Comparison of ENCODE assay signal across 31 mouse cellular contexts in genomic region chr9:84090316-84091063, GRCm38 (mm10).
DNase-seq lines count a peak whose midpoint lies in the region; ATAC-seq and TF ChIP-seq lines count a peak whose summit lies in the region.
"Had no signal": no experiment of that assay in that cellular context is flagged by ENCODE, and none has a peak within 500 bp of the region (broad histone marks: within the 10 kb centered on the region; RNA-seq: fewer than 3 reads in every experiment).

No protein-coding gene starts in this region.

- 68% methylated on average over 9 of the region's 9 CpGs for WGBS in stomach, embryonic 15.5 days
- 74% methylated on average over 9 of the region's 9 CpGs for WGBS in stomach, postnatal 0 days
- WGBS in liver, embryonic 11.5 days: 40% methylated on average over 9 of the region's 9 CpGs
- WGBS in liver, embryonic 16.5 days (ENCODE audit: insufficient replicate concordance): 30% methylated on average over 9 of the region's 9 CpGs
- 87% methylated on average over 9 of the region's 9 CpGs for WGBS in forebrain, embryonic 14.5 days
- 49% methylated on average over 9 of the region's 9 CpGs for WGBS in heart, embryonic 10.5 days
- 80% methylated on average over 9 of the region's 9 CpGs for WGBS in midbrain, embryonic 16.5 days
- 87% methylated on average over 9 of the region's 9 CpGs for WGBS in forebrain, embryonic 15.5 days

- no peaks in the 10 kb centered on the region for H3K27me3 ChIP-seq in stomach, embryonic 15.5 days (replicated peaks)
- H3K27me3 ChIP-seq in stomach, postnatal 0 days (ENCODE audit: control insufficient read depth, insufficient read depth, low read length): no peaks in the 10 kb centered on the region
- H3K27me3 ChIP-seq in liver, embryonic 11.5 days (replicated peaks; ENCODE audit: control insufficient read depth, insufficient read depth, low read length): no peaks in the 10 kb centered on the region
- H3K27me3 ChIP-seq in liver, embryonic 16.5 days (ENCODE audit: control insufficient read depth, insufficient read depth, low read depth, low read length): no peaks in the 10 kb centered on the region
- no peaks in the 10 kb centered on the region for H3K27me3 ChIP-seq in forebrain, embryonic 14.5 days (replicated peaks; ENCODE audit: control insufficient read depth, insufficient read depth, low read length)
- no peaks in the 10 kb centered on the region for H3K27me3 ChIP-seq in heart, embryonic 10.5 days (ENCODE audit: insufficient read depth, poor library complexity, severe bottlenecking)
- no peaks in the 10 kb centered on the region for H3K27me3 ChIP-seq in midbrain, embryonic 16.5 days (ENCODE audit: control insufficient read depth, insufficient read depth, low read depth, low read length)
- H3K27me3 ChIP-seq in forebrain, embryonic 15.5 days: no peaks in the 10 kb centered on the region
- H3K27me3 ChIP-seq: CH12.LX; hindbrain, embryonic 13.5 days; neural tube, embryonic 12.5 days; Patski had no signal

- no peak for DNase-seq in stomach, postnatal 0 days (ENCODE audit: low spot score)
- DNase-seq in liver, embryonic 11.5 days (ENCODE audit: low spot score): no peak
- DNase-seq in forebrain, embryonic 14.5 days (ENCODE audit: low spot score): no peak
- no peak for DNase-seq in heart, embryonic 10.5 days (ENCODE audit: low spot score)
- DNase-seq: adrenal gland, postnatal 10 days; cerebellum, adult 11-12 months; cerebellum, postnatal 14 days; forebrain, postnatal 0 days; gastrocnemius, postnatal 10 days; heart, postnatal 4 days; kidney, adult 8-10 months; kidney, postnatal 4 days; layer of hippocampus, postnatal 36 days; left cerebral cortex, postnatal 4 days; lung, embryonic 14.5 days; lung, postnatal 14 days; thymus, postnatal 14 days had no signal

- no peak overlapping the region for H3K4me2 ChIP-seq in stomach, embryonic 15.5 days
- H3K4me2 ChIP-seq in stomach, postnatal 0 days (replicated peaks; ENCODE audit: low read depth): no peak overlapping the region
- peak overlapping the region; percentile 32 for H3K4me2 ChIP-seq in liver, embryonic 11.5 days
- peak overlapping the region; percentile 37 for H3K4me2 ChIP-seq in liver, embryonic 16.5 days (ENCODE audit: low read depth, low read length)
- no peak overlapping the region for H3K4me2 ChIP-seq in forebrain, embryonic 14.5 days (ENCODE audit: low read length)
- H3K4me2 ChIP-seq in midbrain, embryonic 16.5 days (ENCODE audit: low read length): no peak overlapping the region
- no peak overlapping the region for H3K4me2 ChIP-seq in forebrain, embryonic 15.5 days (replicated peaks)
- H3K4me2 ChIP-seq: heart, embryonic 11.5 days; hindbrain, embryonic 13.5 days; lung, embryonic 14.5 days; midbrain, embryonic 11.5 days; neural tube, embryonic 12.5 days had no signal

- no peak overlapping the region for H3K4me3 ChIP-seq in stomach, embryonic 15.5 days (replicated peaks)
- no peak overlapping the region for H3K4me3 ChIP-seq in stomach, postnatal 0 days (ENCODE audit: low read depth, low read length)
- H3K4me3 ChIP-seq in liver, embryonic 11.5 days (ENCODE audit: low read depth, low read length): no peak overlapping the region
- H3K4me3 ChIP-seq in liver, embryonic 16.5 days (ENCODE audit: low read depth, low read length): no peak overlapping the region
- H3K4me3 ChIP-seq in forebrain, embryonic 14.5 days (ENCODE audit: low read depth, low read length): no peak overlapping the region
- H3K4me3 ChIP-seq in heart, embryonic 10.5 days: no peak overlapping the region
- no peak overlapping the region for H3K4me3 ChIP-seq in midbrain, embryonic 16.5 days (ENCODE audit: low read depth, low read length)
- H3K4me3 ChIP-seq in forebrain, embryonic 15.5 days: no peak overlapping the region
- H3K4me3 ChIP-seq: forebrain, embryonic 10.5 days; hindbrain, embryonic 13.5 days; myocyte; neural tube, embryonic 12.5 days had no signal

- no peaks in the 10 kb centered on the region for H3K9me3 ChIP-seq in stomach, embryonic 15.5 days
- no peaks in the 10 kb centered on the region for H3K9me3 ChIP-seq in stomach, postnatal 0 days (ENCODE audit: control insufficient read depth, low read length)
- no peaks in the 10 kb centered on the region for H3K9me3 ChIP-seq in liver, embryonic 11.5 days (ENCODE audit: control insufficient read depth, low read length)
- H3K9me3 ChIP-seq in liver, embryonic 16.5 days (replicated peaks; ENCODE audit: control insufficient read depth, low read length): no peaks in the 10 kb centered on the region
- H3K9me3 ChIP-seq in forebrain, embryonic 14.5 days (replicated peaks; ENCODE audit: control insufficient read depth, low read length): no peaks in the 10 kb centered on the region
- no peaks in the 10 kb centered on the region for H3K9me3 ChIP-seq in heart, embryonic 10.5 days
- no peaks in the 10 kb centered on the region for H3K9me3 ChIP-seq in midbrain, embryonic 16.5 days (replicated peaks; ENCODE audit: control insufficient read depth, low read length, poor library complexity, severe bottlenecking)
- no peaks in the 10 kb centered on the region for H3K9me3 ChIP-seq in forebrain, embryonic 15.5 days
- H3K9me3 ChIP-seq: forebrain, embryonic 10.5 days; hindbrain, embryonic 13.5 days; neural tube, embryonic 12.5 days had no signal

- TF ChIP-seq EP300 in stomach, postnatal 0 days (optimal IDR thresholded peaks at IDR 0.05): no peak

- TF ChIP-seq CTCF in stomach, postnatal 0 days (IDR thresholded peaks at IDR 0.05; ENCODE audit: low read depth): no peak

- no peak overlapping the region for H3K27ac ChIP-seq in stomach, embryonic 15.5 days
- no peak overlapping the region for H3K27ac ChIP-seq in stomach, postnatal 0 days (replicated peaks)
- H3K27ac ChIP-seq in liver, embryonic 11.5 days (ENCODE audit: low read depth, low read length): no peak overlapping the region
- H3K27ac ChIP-seq in liver, embryonic 16.5 days (ENCODE audit: low read length): no peak overlapping the region
- no peak overlapping the region for H3K27ac ChIP-seq in forebrain, embryonic 14.5 days (ENCODE audit: low read depth, low read length)
- no peak overlapping the region for H3K27ac ChIP-seq in heart, embryonic 10.5 days
- no peak overlapping the region for H3K27ac ChIP-seq in midbrain, embryonic 16.5 days (ENCODE audit: low read length)
- no peak overlapping the region for H3K27ac ChIP-seq in forebrain, embryonic 15.5 days (replicated peaks)
- H3K27ac ChIP-seq: forebrain, embryonic 10.5 days; hindbrain, embryonic 13.5 days; kidney, postnatal 0 days; neural tube, embryonic 12.5 days had no signal

- H3K4me1 ChIP-seq in stomach, embryonic 15.5 days: no peaks in the 10 kb centered on the region
- H3K4me1 ChIP-seq in stomach, postnatal 0 days (replicated peaks; ENCODE audit: control insufficient read depth, insufficient read depth): no peaks in the 10 kb centered on the region
- peaks cover 11% of the 10 kb centered on the region for H3K4me1 ChIP-seq in liver, embryonic 11.5 days (replicated peaks; ENCODE audit: control insufficient read depth, insufficient read depth, low read length)
- peaks cover 8% of the 10 kb centered on the region for H3K4me1 ChIP-seq in liver, embryonic 16.5 days (ENCODE audit: control insufficient read depth, low read depth, low read length)
- no peaks in the 10 kb centered on the region for H3K4me1 ChIP-seq in forebrain, embryonic 14.5 days (ENCODE audit: control insufficient read depth, insufficient read depth, low read length)
- no peaks in the 10 kb centered on the region for H3K4me1 ChIP-seq in heart, embryonic 10.5 days
- H3K4me1 ChIP-seq in midbrain, embryonic 16.5 days (ENCODE audit: control insufficient read depth, insufficient read depth, low read length): no peaks in the 10 kb centered on the region
- no peaks in the 10 kb centered on the region for H3K4me1 ChIP-seq in forebrain, embryonic 15.5 days
- H3K4me1 ChIP-seq: forebrain, embryonic 10.5 days; neural tube, embryonic 12.5 days had no signal

- H3K9ac ChIP-seq in stomach, embryonic 15.5 days: no peak overlapping the region
- H3K9ac ChIP-seq in stomach, postnatal 0 days (ENCODE audit: low read length): no peak overlapping the region
- H3K9ac ChIP-seq in liver, embryonic 11.5 days (ENCODE audit: low read depth, low read length): no peak overlapping the region
- no peak overlapping the region for H3K9ac ChIP-seq in liver, embryonic 16.5 days (ENCODE audit: low read depth, low read length)
- H3K9ac ChIP-seq in forebrain, embryonic 14.5 days (ENCODE audit: low read length): no peak overlapping the region
- no peak overlapping the region for H3K9ac ChIP-seq in midbrain, embryonic 16.5 days (ENCODE audit: low read depth, low read length)
- H3K9ac ChIP-seq in forebrain, embryonic 15.5 days (replicated peaks): no peak overlapping the region
- H3K9ac ChIP-seq: forebrain, postnatal 0 days; hindbrain, embryonic 13.5 days; lung, embryonic 14.5 days; neural tube, embryonic 12.5 days had no signal

- no peaks in the 10 kb centered on the region for H3K36me3 ChIP-seq in stomach, embryonic 15.5 days
- no peaks in the 10 kb centered on the region for H3K36me3 ChIP-seq in stomach, postnatal 0 days (ENCODE audit: control insufficient read depth, insufficient read depth, low read length)
- no peaks in the 10 kb centered on the region for H3K36me3 ChIP-seq in liver, embryonic 11.5 days (ENCODE audit: control insufficient read depth, insufficient read depth, low read length)
- no peaks in the 10 kb centered on the region for H3K36me3 ChIP-seq in liver, embryonic 16.5 days (ENCODE audit: control insufficient read depth, insufficient read depth)
- H3K36me3 ChIP-seq in forebrain, embryonic 14.5 days (ENCODE audit: control insufficient read depth, insufficient read depth, low read length): no peaks in the 10 kb centered on the region
- no peaks in the 10 kb centered on the region for H3K36me3 ChIP-seq in heart, embryonic 10.5 days
- no peaks in the 10 kb centered on the region for H3K36me3 ChIP-seq in midbrain, embryonic 16.5 days (ENCODE audit: control insufficient read depth, insufficient read depth, low read length)
- no peaks in the 10 kb centered on the region for H3K36me3 ChIP-seq in forebrain, embryonic 15.5 days
- H3K36me3 ChIP-seq: forebrain, embryonic 10.5 days; hindbrain, embryonic 13.5 days; neural tube, embryonic 12.5 days had no signal

- peak; percentile 50; the same call in 1 of the 2 replicates for ATAC-seq in stomach, embryonic 15.5 days (ENCODE audit: insufficient read depth, low FRiP score, low read depth)
- ATAC-seq in stomach, postnatal 0 days (ENCODE audit: low FRiP score, low TSS enrichment): no peak
- peak; percentile 88 for ATAC-seq in liver, embryonic 11.5 days (replicated peaks; ENCODE audit: low FRiP score)
- ATAC-seq in liver, embryonic 16.5 days (ENCODE audit: low read depth): peak; percentile 86
- ATAC-seq in forebrain, embryonic 14.5 days: no peak
- ATAC-seq in midbrain, embryonic 16.5 days: no peak
- no peak for ATAC-seq in forebrain, embryonic 15.5 days (replicated peaks)
- ATAC-seq: forebrain, postnatal 0 days; intestine, embryonic 16.5 days; Patski had no signal

Comparison
In these comparisons a context has a peak if more than half of its experiments do, and no peak if none do; other contexts are left out.
1. ATAC-seq: peak in stomach, embryonic 15.5 days (single experiment), liver, embryonic 11.5 days (single experiment) and liver, embryonic 16.5 days (single experiment); none in stomach, postnatal 0 days (single experiment), forebrain, embryonic 14.5 days (single experiment), midbrain, embryonic 16.5 days (single experiment) and forebrain, embryonic 15.5 days (single experiment).
2. H3K4me2 ChIP-seq: peak in liver, embryonic 11.5 days (single experiment) and liver, embryonic 16.5 days (single experiment); none in stomach, embryonic 15.5 days (single experiment), stomach, postnatal 0 days (single experiment), forebrain, embryonic 14.5 days (single experiment), midbrain, embryonic 16.5 days (single experiment) and forebrain, embryonic 15.5 days (single experiment).